Mouse (Mus musculus) CH12.LX (cell line): ENCODE results near the gene Rhobtb3. TPM values are rescaled to one million over a fixed set of nuclear protein-coding genes. Genes with fewer than 3 reads are reported as not detected.

Experiments used
- DNase-seq: peaks from one replicate; pipeline ENCODE4 v3.0.0-alpha.2; 2013; ENCODE audit errors: extremely low read depth
- H3K27ac ChIP-seq: 2 replicates; pipeline ENCODE4 v1.5.1; 2012; ENCODE audit warnings: low read depth, mild to moderate bottlenecking, control low read depth, moderate library complexity; ENCODE audit not compliant: insufficient read depth
- H3K27me3 ChIP-seq: replicated peaks from 2 replicates; pipeline ENCODE3; 2012; ENCODE audit warnings: inconsistent platforms
- H3K36me3 ChIP-seq, 2 experiments: replicated peaks in 1 of 2; 2 replicates each; pipeline versions ENCODE3 to v1.6.1; 2012; ENCODE audit warnings: inconsistent platforms in 1 of 2, low read length in 1 of 2, mild to moderate bottlenecking in 1 of 2, mixed read lengths in 1 of 2, moderate library complexity in 1 of 2; ENCODE audit not compliant: control insufficient read depth in 1 of 2, insufficient read depth in 1 of 2
- H3K4me1 ChIP-seq, 2 experiments: 2 replicates each; pipeline ENCODE4 v1.6.1; 2012; ENCODE audit warnings: inconsistent platforms in 1 of 2, moderate library complexity in 1 of 2; ENCODE audit not compliant: insufficient read depth in 2 of 2, control insufficient read depth in 1 of 2
- H3K4me2 ChIP-seq: 2 replicates; pipeline ENCODE4 v1.6.1; 2012; ENCODE audit warnings: low read depth, mild to moderate bottlenecking, control low read depth; ENCODE audit not compliant: poor library complexity, insufficient read depth, severe bottlenecking
- H3K4me3 ChIP-seq, 3 experiments: fragments of 150-350 bp in 1 of 3; sonication (generic) in 1 of 3; replicated peaks in 1 of 3; 2 replicates each; pipeline versions ENCODE3 to v1.5.1; 2011 to 2012; ENCODE audit warnings: low read depth in 2 of 3, low read length in 2 of 3, mild to moderate bottlenecking in 2 of 3, moderate library complexity in 2 of 3, control low read depth in 1 of 3, improper control_type of control experiment in 1 of 3, inconsistent platforms in 1 of 3, mixed read lengths in 1 of 3; ENCODE audit not compliant: poor library complexity in 1 of 3
- H3K79me2 ChIP-seq: replicated peaks from 2 replicates; pipeline ENCODE4 v1.6.1; 2012; ENCODE audit warnings: mild to moderate bottlenecking, moderate library complexity; ENCODE audit not compliant: control insufficient read depth, poor library complexity, insufficient read depth, severe bottlenecking; ENCODE audit errors: extremely low read depth
- H3K9ac ChIP-seq: 2 replicates; pipeline ENCODE4 v1.6.1; 2012; ENCODE audit warnings: low read depth, mild to moderate bottlenecking, control low read depth, moderate library complexity; ENCODE audit not compliant: insufficient read depth
- H3K9me3 ChIP-seq: replicated peaks from 2 replicates; pipeline ENCODE3; 2012; ENCODE audit warnings: low read length, inconsistent platforms, mixed read lengths
- BHLHE40 ChIP-seq: IDR thresholded peaks from 2 replicates; pipeline ENCODE4 v1.6.1; 2011; ENCODE audit warnings: mild to moderate bottlenecking, low read depth, low read length, improper control_type of control experiment
- CHD2 ChIP-seq: IDR thresholded peaks from 2 replicates; pipeline ENCODE4 v1.6.1; 2011; ENCODE audit warnings: low read length, improper control_type of control experiment
- ELF1 ChIP-seq: IDR thresholded peaks from 2 replicates; pipeline ENCODE4 v1.6.1; 2014; ENCODE audit warnings: low read depth, mild to moderate bottlenecking, inconsistent platforms, low read length, improper control_type of control experiment
- EP300 ChIP-seq: IDR thresholded peaks from 2 replicates; pipeline ENCODE4 v1.6.1; 2011; ENCODE audit warnings: low read length, improper control_type of control experiment
- JUN ChIP-seq: IDR thresholded peaks from 2 replicates; pipeline ENCODE4 v1.6.1; 2011; ENCODE audit warnings: low read depth, mild to moderate bottlenecking, low read length, improper control_type of control experiment, moderate library complexity; ENCODE audit not compliant: insufficient read depth
- MAFK ChIP-seq: IDR thresholded peaks from 2 replicates; pipeline ENCODE4 v1.6.1; 2011; ENCODE audit warnings: low read length, improper control_type of control experiment; ENCODE audit not compliant: insufficient replicate concordance
- MAX ChIP-seq: IDR thresholded peaks from 2 replicates; pipeline ENCODE4 v1.6.1; 2011; ENCODE audit warnings: low read length, improper control_type of control experiment
- MAZ ChIP-seq: IDR thresholded peaks from 2 replicates; pipeline ENCODE4 v1.6.1; 2012; ENCODE audit warnings: low read depth, mild to moderate bottlenecking, inconsistent platforms, low read length, improper control_type of control experiment, moderate library complexity
- MEF2A ChIP-seq: IDR thresholded peaks from 2 replicates; pipeline ENCODE4 v1.6.1; 2014; ENCODE audit warnings: low read depth, mild to moderate bottlenecking, inconsistent platforms, low read length, improper control_type of control experiment, borderline replicate concordance
- MYC ChIP-seq: IDR thresholded peaks from 2 replicates; pipeline ENCODE4 v1.6.1; 2011; ENCODE audit warnings: low read depth, mild to moderate bottlenecking, improper control_type of control experiment, low read length
- RAD21 ChIP-seq: IDR thresholded peaks from 2 replicates; pipeline ENCODE4 v1.6.1; 2011; ENCODE audit warnings: low read depth, mild to moderate bottlenecking, low read length, improper control_type of control experiment, moderate library complexity
- RCOR1 ChIP-seq: conservative IDR thresholded peaks from 2 replicates; pipeline ENCODE4 v1.6.1; 2012; ENCODE audit warnings: low read depth, mild to moderate bottlenecking, inconsistent platforms, low read length, improper control_type of control experiment
- SIN3A ChIP-seq: IDR thresholded peaks from 2 replicates; pipeline ENCODE4 v1.6.1; 2012; ENCODE audit warnings: low read length, improper control_type of control experiment, inconsistent platforms
- USF1 ChIP-seq: IDR thresholded peaks from 2 replicates; pipeline ENCODE4 v1.6.1; 2014; ENCODE audit warnings: low read depth, mild to moderate bottlenecking, inconsistent platforms, low read length, improper control_type of control experiment
- USF2 ChIP-seq: conservative IDR thresholded peaks from 2 replicates; pipeline ENCODE4 v1.6.1; 2011; ENCODE audit warnings: low read depth, low read length, improper control_type of control experiment
- dilution Hi-C: fragments of 300-500 bp; cut with MboI; formaldehyde crosslinking; loops from 2 replicates; pipeline ENCODE4 v1.14.3; 2020; ENCODE audit warnings: low sequenced_read_pairs; ENCODE audit not compliant: extremely low pct_unique_long_range_greater_than_20kb, extremely low pct_ligation_motif_present
- in situ Hi-C: fragments of 300-500 bp; cut with MboI; formaldehyde crosslinking; loops from 3 replicates; pipeline ENCODE4 v1.14.3; 2019; ENCODE audit warnings: low sequenced_read_pairs, low pct_ligation_motif_present, low pct_unique_long_range_greater_than_20kb, mixed read lengths
- polyA plus RNA-seq: library from polyadenylated mRNA; unstranded; fragments of >175 nt; gene quantifications from 2 replicates; pipeline ENCODE4 v1.2.1, GENCODE M21; 2012; ENCODE audit warnings: low read depth; ENCODE audit not compliant: insufficient read length
- total RNA-seq, 2 experiments: library from RNA; depleted of rRNA; stranded (reverse); fragments of 300-350 nt in 1 of 2; fragments of >200 nt in 1 of 2; gene quantifications; 2 replicates each; pipeline ENCODE4 v1.2.3; 2012 to 2014

Rhobtb3 gene
- total and polyA plus RNA-seq, 3 experiments: 2.0 to 3.6 (median 3.4) TPM

DNA sequence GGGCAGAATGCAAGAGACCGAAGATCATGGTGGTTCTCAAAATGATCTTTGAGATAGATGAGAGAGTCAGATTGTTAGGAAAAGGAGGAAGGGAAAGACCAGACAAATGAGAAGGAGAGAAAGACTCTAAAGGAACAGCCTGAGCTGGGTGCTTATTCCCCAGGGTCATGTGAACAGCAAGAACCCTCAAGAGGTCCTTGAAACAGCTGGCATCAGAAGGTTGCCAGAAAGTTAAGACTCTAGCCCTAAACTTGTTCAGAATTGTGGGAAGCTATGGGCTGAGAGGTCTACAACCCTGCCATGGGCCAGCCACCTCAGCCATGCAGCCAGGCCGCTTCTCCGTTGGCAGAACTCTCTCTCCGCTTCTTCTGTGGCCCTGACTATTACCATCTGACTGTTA is 105.2 kb downstream of the Rhobtb3 start:
- Histone ChIP-seq H3K27me3 (no peaks in the 10 kb centered on the region), H3K79me2 (peaks cover 19% of the 10 kb centered on the region), H3K36me3 (no peaks in the 10 kb centered on the region), H3K4me1 (peaks cover 15 to 41% of the 10 kb centered on the region in 2 experiments), H3K4me3 (no peak overlapping the region), H3K9me3 (no peaks in the 10 kb centered on the region), H3K9ac (no peak overlapping the region), H3K27ac (no peak overlapping the region), H3K4me2 (no peak overlapping the region; the same call in 1 of the 2 replicates)
- in situ Hi-C loops (no loop called here), dilution Hi-C loops (no loop called here)
- DNase-seq: no peak
- TF ChIP-seq MAX (no peak), CHD2 (no peak), MEF2A (no peak), SIN3A (no peak), ELF1 (no peak), USF2 (no peak), MAFK (no peak)

DNA sequence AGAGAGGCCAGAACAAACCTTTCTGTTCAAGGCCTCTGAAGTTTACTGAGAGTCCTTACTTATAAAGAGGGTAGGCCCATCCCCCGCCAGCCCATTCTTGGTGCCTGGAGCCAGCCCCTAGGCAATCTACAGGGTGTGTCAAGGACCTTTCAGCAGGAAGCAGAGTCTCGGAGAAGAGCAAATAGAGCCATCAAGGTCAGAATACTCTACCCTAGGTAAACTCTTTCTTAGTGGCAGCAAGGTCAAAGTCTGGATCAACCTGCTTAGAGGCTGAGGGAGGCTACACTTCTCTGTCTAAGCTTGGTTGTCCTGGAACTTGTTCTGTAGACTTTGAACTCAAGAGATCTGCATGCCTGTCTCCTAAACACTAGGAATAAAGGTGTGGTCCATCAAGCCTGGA is 108.3 kb downstream of the Rhobtb3 start:
- H3K79me2 ChIP-seq: peaks cover 7% of the 10 kb centered on the region; the same call in 1 of the 2 replicates
- H3K4me1 ChIP-seq: peaks cover 9 to 36% of the 10 kb centered on the region in 2 experiments; a peak in 3 of 4 replicates
- no peak overlapping the region for H3K4me3 ChIP-seq
- in situ Hi-C loops (no loop called here), dilution Hi-C loops (no loop called here)
- TF ChIP-seq ELF1: no peak
- no peak for TF ChIP-seq CHD2
- no peak for TF ChIP-seq USF1
- no peak for TF ChIP-seq MEF2A
- TF ChIP-seq MAFK: no peak
- no peak for TF ChIP-seq SIN3A
- H3K27me3 ChIP-seq: no peaks in the 10 kb centered on the region
- H3K9ac ChIP-seq: no peak overlapping the region
- DNase-seq: no peak
- no peaks in the 10 kb centered on the region for H3K9me3 ChIP-seq
- H3K36me3 ChIP-seq: no peaks in the 10 kb centered on the region
- H3K27ac ChIP-seq: no peak overlapping the region
- H3K4me2 ChIP-seq: no peak overlapping the region

DNA sequence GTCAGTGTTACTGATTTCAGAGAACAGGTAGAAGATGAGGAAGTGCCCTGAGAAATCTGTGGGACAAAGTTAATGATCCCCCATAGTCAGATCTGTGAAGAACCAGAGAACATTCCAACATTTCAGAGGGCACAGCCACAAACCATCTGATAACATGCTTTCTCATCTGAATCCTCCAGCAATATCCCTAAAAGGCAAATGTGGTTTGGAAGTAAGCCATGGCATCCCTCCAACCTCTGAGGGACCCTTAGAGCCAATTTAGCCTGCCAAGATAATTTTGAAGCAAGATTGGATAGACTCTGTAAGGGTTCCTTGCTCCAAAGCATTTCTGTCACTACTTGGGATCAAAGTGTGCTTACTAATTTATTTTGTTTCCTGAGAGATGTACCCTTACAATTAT is 110.2 kb downstream of the Rhobtb3 start:
- Histone ChIP-seq H3K9me3 (no peaks in the 10 kb centered on the region), H3K9ac (no peak overlapping the region), H3K27me3 (no peaks in the 10 kb centered on the region), H3K4me2 (no peak overlapping the region), H3K36me3 (no peaks in the 10 kb centered on the region), H3K4me1 (peaks cover 4 to 27% of the 10 kb centered on the region in 2 experiments; a peak in 3 of 4 replicates), H3K4me3 (no peak overlapping the region), H3K27ac (no peak overlapping the region), H3K79me2 (no peaks in the 10 kb centered on the region)
- dilution Hi-C loops: no loop called here
- in situ Hi-C loops: no loop called here
- TF ChIP-seq MYC (no peak), JUN (no peak), RAD21 (no peak), RCOR1 (no peak), MAFK (no peak), EP300 (no peak), MAZ (no peak), BHLHE40 (no peak)
- no peak for DNase-seq
